Mouse (Mus musculus) urinary bladder, adult 2 months (tissue): ENCODE results near the gene Ganab. TPM values are rescaled to one million over a fixed set of nuclear protein-coding genes. Genes with fewer than 3 reads are reported as not detected.

ENCODE experiments used
- polyA plus RNA-seq: library from polyadenylated mRNA; depleted of rRNA; stranded (reverse); fragments of >200 nt; gene quantifications from 2 replicates; pipeline ENCODE4 v1.2.3, GENCODE M21; 2012; rRNA removed

The Ganab gene
- polyA plus RNA-seq, 1 experiment = 104 TPM

Other genes starting within 250 kb of the Ganab start
- gene Chrm1, start 234.3 kb upstream of the Ganab start, polyA plus RNA-seq = 0.04 and 0.06 TPM in 2 replicates
- gene Slc3a2, start 174.7 kb upstream of the Ganab start, polyA plus RNA-seq = 103 and 115 TPM in 2 replicates
- gene Wdr74, start 162.2 kb upstream of the Ganab start, polyA plus RNA-seq = 37.9 and 45.9 TPM in 2 replicates
- 0.19 and 0.28 TPM in 2 replicates for gene 1700092M07Rik, start 157.4 kb upstream of the Ganab start, polyA plus RNA-seq
- 96.5 and 99.1 TPM in 2 replicates for gene Stx5a, start 156.7 kb upstream of the Ganab start, polyA plus RNA-seq
- gene Nxf1, start 141.0 kb upstream of the Ganab start, polyA plus RNA-seq = 196 and 275 TPM in 2 replicates
- 97.8 and 112 TPM in 2 replicates for gene Tmem223, start 127.1 kb upstream of the Ganab start, polyA plus RNA-seq
- gene Tmem179b, start 123.6 kb upstream of the Ganab start, polyA plus RNA-seq = 56.9 and 88.4 TPM in 2 replicates
- gene Taf6l, start 111.7 kb upstream of the Ganab start, polyA plus RNA-seq = 7.7 and 8.4 TPM in 2 replicates
- 63.3 and 81.5 TPM in 2 replicates for gene Polr2g, start 99.5 kb upstream of the Ganab start, polyA plus RNA-seq
- 2.1 and 2.5 TPM in 2 replicates for gene Zbtb3, start 95.5 kb upstream of the Ganab start, polyA plus RNA-seq
- gene Ttc9c, start 78.7 kb upstream of the Ganab start, polyA plus RNA-seq = 26.9 and 33.1 TPM in 2 replicates
- 60.7 and 73.9 TPM in 2 replicates for gene Hnrnpul2, start 78.1 kb upstream of the Ganab start, polyA plus RNA-seq
- gene AC129217.1, start 68.3 kb upstream of the Ganab start, polyA plus RNA-seq = 0.40 and 1.5 TPM in 2 replicates
- 66.7 and 71.0 TPM in 2 replicates for gene Bscl2, start 60.6 kb upstream of the Ganab start, polyA plus RNA-seq
- 0.29 and 0.44 TPM in 2 replicates for gene Gng3, start 58.9 kb upstream of the Ganab start, polyA plus RNA-seq
- gene Lrrn4cl, start 47.3 kb upstream of the Ganab start, polyA plus RNA-seq = 18.6 and 20.9 TPM in 2 replicates
- 175 and 179 TPM in 2 replicates for gene Ubxn1, start 26.6 kb upstream of the Ganab start, polyA plus RNA-seq
- gene Uqcc3, start 17.1 kb upstream of the Ganab start, polyA plus RNA-seq = 74.7 and 77.6 TPM in 2 replicates
- 3.1 and 4.9 TPM in 2 replicates for gene Lbhd1, start 14.3 kb upstream of the Ganab start, polyA plus RNA-seq
- not detected in 2 replicates for gene Gm49403, start 14.1 kb upstream of the Ganab start, polyA plus RNA-seq
- gene 1810009A15Rik, start 9.2 kb upstream of the Ganab start, polyA plus RNA-seq = 56.1 and 65.1 TPM in 2 replicates
- gene Gm49416, start 9.1 kb upstream of the Ganab start, polyA plus RNA-seq = 0.10 TPM in 1 of 2 replicates, not detected in the other
- 15.5 and 16.3 TPM in 2 replicates for gene Ints5, start 5.1 kb upstream of the Ganab start, polyA plus RNA-seq
- gene B3gat3, start 22.3 kb downstream of the Ganab start, polyA plus RNA-seq = 57.9 and 80.8 TPM in 2 replicates
- gene Rom1, start 31.3 kb downstream of the Ganab start, polyA plus RNA-seq = 9.4 and 12.3 TPM in 2 replicates
- 40.5 and 45.3 TPM in 2 replicates for gene Eml3, start 31.5 kb downstream of the Ganab start, polyA plus RNA-seq
- gene Mta2, start 43.8 kb downstream of the Ganab start, polyA plus RNA-seq = 29.9 and 47.6 TPM in 2 replicates
- 21.8 and 24.1 TPM in 2 replicates for gene Tut1, start 55.8 kb downstream of the Ganab start, polyA plus RNA-seq
- gene Eef1g, start 69.0 kb downstream of the Ganab start, polyA plus RNA-seq = 398 and 489 TPM in 2 replicates
- gene Ahnak, start 91.2 kb downstream of the Ganab start, polyA plus RNA-seq = 126 and 168 TPM in 2 replicates
- 0.23 TPM in 1 of 2 replicates, not detected in the other for gene Scgb1a1, start 189.9 kb downstream of the Ganab start, polyA plus RNA-seq
- gene Asrgl1, start 237.6 kb downstream of the Ganab start, polyA plus RNA-seq = 2.7 and 4.5 TPM in 2 replicates